Mouse (Mus musculus): ENCODE results near the gene Josd2. TPM values are rescaled to one million over a fixed set of nuclear protein-coding genes. Genes with fewer than 3 reads are reported as not detected.
A peak's percentile ranks its signal among the peaks of the same experiment; 100 is the strongest.

The Josd2 gene
- polyA plus RNA-seq, 1 experiment from 2014 or later: 33.7 TPM

DNA sequence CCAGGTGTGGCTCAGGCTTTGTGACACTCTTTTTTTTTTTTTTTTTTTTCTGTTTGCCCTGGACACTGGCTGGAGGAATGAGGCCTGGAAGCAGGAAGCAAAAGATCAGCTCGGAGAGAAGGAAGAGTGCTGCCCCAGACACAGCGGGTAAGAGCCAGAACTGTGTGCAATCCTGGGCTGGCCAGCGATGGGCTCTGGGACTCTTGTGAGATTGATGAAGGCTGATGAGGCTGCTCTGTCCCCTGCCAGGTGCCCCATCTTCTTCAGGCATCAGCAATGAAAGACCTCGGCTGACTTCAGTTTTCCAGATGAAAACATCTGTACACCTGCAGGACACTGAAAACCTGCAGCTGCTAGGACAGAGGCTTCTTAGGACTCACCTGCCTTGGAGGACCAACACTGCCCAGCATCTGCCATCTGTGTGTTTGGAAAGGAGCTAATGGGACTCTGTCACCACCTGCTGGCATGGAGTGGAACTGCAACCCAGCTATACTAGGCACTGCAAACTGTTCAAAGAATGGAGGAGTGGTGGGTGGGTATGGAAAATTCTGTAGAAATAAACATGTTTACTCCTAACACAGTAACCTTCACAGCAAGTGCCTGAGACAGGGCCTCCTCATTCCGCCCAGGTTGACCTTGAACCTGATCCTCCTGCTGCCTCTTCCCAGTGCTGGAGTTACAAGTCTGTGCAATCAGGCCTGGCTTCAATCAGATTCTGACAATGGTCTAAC, 17.2 kb downstream of the Josd2 start:
- TF ChIP-seq EP300 (optimal IDR thresholded peaks at IDR 0.05): no peak
- TF ChIP-seq CTCF (IDR thresholded peaks at IDR 0.05; ENCODE audit: low read depth): peak; percentile 98
- ATAC-seq (ENCODE audit: low FRiP score, low TSS enrichment) (peak; percentile 43), DNase-seq (ENCODE audit: low spot score) (peak; percentile 81)
- H3K9me3 ChIP-seq (ENCODE audit: control insufficient read depth, low read length): no peaks in the 10 kb centered on the region
- no peaks in the 10 kb centered on the region for H3K4me1 ChIP-seq (replicated peaks; ENCODE audit: control insufficient read depth, insufficient read depth)
- H3K4me2 ChIP-seq (replicated peaks; ENCODE audit: low read depth): no peak overlapping the region
- 31% methylated on average over 5 of the region's 5 CpGs for WGBS
- H3K36me3 ChIP-seq (ENCODE audit: control insufficient read depth, insufficient read depth, low read length): peaks cover 4% of the 10 kb centered on the region
- no peak overlapping the region for H3K4me3 ChIP-seq (ENCODE audit: low read depth, low read length)
- H3K27ac ChIP-seq (replicated peaks): no peak overlapping the region
- H3K9ac ChIP-seq (ENCODE audit: low read length): no peak overlapping the region
- no peaks in the 10 kb centered on the region for H3K27me3 ChIP-seq (ENCODE audit: control insufficient read depth, insufficient read depth, low read length)

DNA sequence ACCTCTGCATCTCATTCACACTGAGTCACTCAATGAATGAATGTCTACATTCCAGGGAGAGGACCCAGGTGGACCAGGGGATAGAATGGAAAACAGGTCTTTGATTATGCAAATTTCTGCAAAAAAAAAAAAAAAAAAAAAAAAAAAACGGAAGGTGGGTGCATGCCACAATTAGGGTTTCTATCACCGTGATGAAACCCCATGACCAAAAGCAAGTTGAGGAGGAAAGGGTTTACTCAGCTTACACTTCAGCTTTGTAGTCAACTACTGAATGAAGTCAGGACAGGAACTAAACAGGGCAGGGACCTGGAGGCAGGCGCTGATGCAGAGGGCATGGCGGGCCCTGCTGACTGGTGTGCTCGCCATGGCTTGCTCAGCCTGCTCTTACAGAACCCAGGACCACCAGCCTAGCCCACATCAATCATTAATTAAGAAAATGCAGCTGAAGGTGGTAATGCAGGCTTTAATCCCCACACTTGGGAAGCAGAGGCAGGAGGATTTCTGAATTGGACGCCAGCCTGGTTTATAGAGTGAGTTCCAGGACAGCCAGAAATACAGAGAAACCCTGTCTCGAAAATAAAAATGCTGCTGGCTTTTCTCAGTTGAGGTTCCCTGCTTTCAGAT, 17.9 kb downstream of the Josd2 start:
- Histone ChIP-seq H3K27me3 (ENCODE audit: control insufficient read depth, insufficient read depth, low read length) (no peaks in the 10 kb centered on the region), H3K9ac (ENCODE audit: low read length) (no peak overlapping the region), H3K4me2 (replicated peaks; ENCODE audit: low read depth) (no peak overlapping the region), H3K4me1 (replicated peaks; ENCODE audit: control insufficient read depth, insufficient read depth) (no peaks in the 10 kb centered on the region), H3K9me3 (ENCODE audit: control insufficient read depth, low read length) (no peaks in the 10 kb centered on the region), H3K27ac (replicated peaks) (no peak overlapping the region), H3K4me3 (ENCODE audit: low read depth, low read length) (no peak overlapping the region), H3K36me3 (ENCODE audit: control insufficient read depth, insufficient read depth, low read length) (peaks cover 8% of the 10 kb centered on the region)
- 69% methylated on average over 7 of the region's 7 CpGs for WGBS
- TF ChIP-seq EP300 (optimal IDR thresholded peaks at IDR 0.05): no peak
- no peak for TF ChIP-seq CTCF (IDR thresholded peaks at IDR 0.05; ENCODE audit: low read depth)
- no peak for ATAC-seq (ENCODE audit: low FRiP score, low TSS enrichment)
- DNase-seq (ENCODE audit: low spot score): no peak

DNA sequence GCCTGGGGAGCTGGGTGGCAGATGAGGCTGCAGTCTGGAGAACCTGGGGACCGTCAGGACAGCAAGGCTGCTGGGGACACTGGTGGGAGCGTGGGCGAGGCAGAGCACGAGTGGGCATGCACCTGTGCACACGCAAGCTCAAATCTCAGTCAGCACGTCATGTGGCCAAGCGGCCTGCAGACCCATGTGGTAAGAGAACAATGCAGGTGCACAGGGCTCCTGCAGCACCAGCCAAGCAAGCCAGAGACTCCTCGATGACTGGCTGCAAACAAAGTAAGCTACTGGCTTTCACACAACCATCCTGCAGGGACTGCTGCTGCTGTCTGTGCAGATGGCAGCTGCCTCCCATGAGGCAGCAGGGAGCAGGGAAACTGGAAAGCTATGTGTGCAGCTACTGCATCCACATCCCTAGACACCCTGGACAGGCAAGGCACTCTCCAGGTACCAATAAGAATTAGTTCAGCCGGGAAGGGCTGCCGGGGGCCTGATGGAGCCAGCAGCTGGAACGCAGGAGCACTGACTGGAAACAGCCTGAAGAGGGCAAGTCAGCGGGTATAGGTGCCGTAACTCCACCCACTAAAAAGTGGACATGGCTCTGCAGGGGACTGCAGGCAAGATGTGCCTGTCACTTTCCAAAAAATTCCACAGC, 19.3 kb downstream of the Josd2 start:
- WGBS: 74% methylated on average over 13 of the region's 13 CpGs
- DNase-seq (ENCODE audit: low spot score) (no peak), ATAC-seq (ENCODE audit: low FRiP score, low TSS enrichment) (no peak)
- no peaks in the 10 kb centered on the region for H3K9me3 ChIP-seq (ENCODE audit: control insufficient read depth, low read length)
- no peak overlapping the region for H3K4me2 ChIP-seq (replicated peaks; ENCODE audit: low read depth)
- TF ChIP-seq EP300 (optimal IDR thresholded peaks at IDR 0.05) (no peak), CTCF (IDR thresholded peaks at IDR 0.05; ENCODE audit: low read depth) (no peak)
- peaks cover 14% of the 10 kb centered on the region for H3K36me3 ChIP-seq (ENCODE audit: control insufficient read depth, insufficient read depth, low read length)
- H3K9ac ChIP-seq (ENCODE audit: low read length): no peak overlapping the region
- H3K4me3 ChIP-seq (ENCODE audit: low read depth, low read length): no peak overlapping the region
- no peaks in the 10 kb centered on the region for H3K4me1 ChIP-seq (replicated peaks; ENCODE audit: control insufficient read depth, insufficient read depth)
- H3K27me3 ChIP-seq (ENCODE audit: control insufficient read depth, insufficient read depth, low read length): no peaks in the 10 kb centered on the region
- H3K27ac ChIP-seq (replicated peaks): no peak overlapping the region

DNA sequence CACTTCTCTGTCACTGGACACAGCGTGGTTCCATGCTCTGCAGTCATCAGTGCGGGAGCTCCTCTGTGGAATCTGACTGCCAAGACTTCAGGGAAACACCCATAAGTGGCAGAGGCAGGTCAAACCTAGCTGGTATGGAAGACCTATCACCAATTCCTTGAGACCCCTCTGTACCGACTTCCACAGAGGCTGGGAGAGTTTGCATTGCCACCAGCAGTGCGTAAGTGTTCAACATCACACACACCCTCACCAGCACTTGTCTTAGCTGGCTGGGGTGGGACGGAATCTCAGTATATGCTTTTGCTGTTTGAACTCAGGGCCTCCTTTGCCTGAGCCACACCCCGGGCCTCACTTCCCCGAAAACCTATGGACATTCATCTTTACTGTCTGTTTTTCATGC, 20.2 kb downstream of the Josd2 start:
- TF ChIP-seq EP300 (optimal IDR thresholded peaks at IDR 0.05) (no peak), CTCF (IDR thresholded peaks at IDR 0.05; ENCODE audit: low read depth) (no peak)
- 79% methylated on average over 7 of the region's 7 CpGs for WGBS
- Histone ChIP-seq H3K4me3 (ENCODE audit: low read depth, low read length) (no peak overlapping the region), H3K27ac (replicated peaks) (no peak overlapping the region), H3K9me3 (ENCODE audit: control insufficient read depth, low read length) (no peaks in the 10 kb centered on the region), H3K27me3 (ENCODE audit: control insufficient read depth, insufficient read depth, low read length) (no peaks in the 10 kb centered on the region), H3K4me1 (replicated peaks; ENCODE audit: control insufficient read depth, insufficient read depth) (no peaks in the 10 kb centered on the region), H3K4me2 (replicated peaks; ENCODE audit: low read depth) (no peak overlapping the region), H3K36me3 (ENCODE audit: control insufficient read depth, insufficient read depth, low read length) (peaks cover 16% of the 10 kb centered on the region), H3K9ac (ENCODE audit: low read length) (no peak overlapping the region)
- ATAC-seq (ENCODE audit: low FRiP score, low TSS enrichment) (no peak), DNase-seq (ENCODE audit: low spot score) (no peak)

DNA sequence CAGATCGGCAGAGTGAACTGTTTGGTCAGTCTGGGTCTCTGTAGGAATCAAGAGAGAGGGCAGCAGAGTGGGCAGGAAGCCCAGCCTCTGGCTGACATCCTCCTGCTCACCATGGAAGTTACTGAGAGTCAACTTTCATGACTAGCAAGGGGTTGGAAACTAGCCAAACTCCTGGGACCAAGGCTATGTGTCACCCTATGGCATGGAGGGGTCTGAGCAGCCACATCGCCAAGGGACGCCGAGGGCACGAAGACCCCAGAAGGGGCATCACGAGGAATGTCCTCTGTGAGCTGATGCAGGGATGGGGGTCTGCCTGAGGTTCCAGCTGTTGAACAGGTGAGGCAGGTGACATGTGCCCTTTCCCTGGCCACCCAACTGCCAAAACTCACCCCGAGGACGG, 20.8 kb downstream of the Josd2 start:
- Histone ChIP-seq H3K36me3 (ENCODE audit: control insufficient read depth, insufficient read depth, low read length) (peaks cover 19% of the 10 kb centered on the region), H3K4me2 (replicated peaks; ENCODE audit: low read depth) (no peak overlapping the region), H3K27me3 (ENCODE audit: control insufficient read depth, insufficient read depth, low read length) (no peaks in the 10 kb centered on the region), H3K9me3 (ENCODE audit: control insufficient read depth, low read length) (no peaks in the 10 kb centered on the region), H3K4me3 (ENCODE audit: low read depth, low read length) (no peak overlapping the region), H3K4me1 (replicated peaks; ENCODE audit: control insufficient read depth, insufficient read depth) (no peaks in the 10 kb centered on the region), H3K27ac (replicated peaks) (no peak overlapping the region), H3K9ac (ENCODE audit: low read length) (no peak overlapping the region)
- TF ChIP-seq EP300 (optimal IDR thresholded peaks at IDR 0.05) (no peak), CTCF (IDR thresholded peaks at IDR 0.05; ENCODE audit: low read depth) (no peak)
- 93% methylated on average over 8 of the region's 8 CpGs for WGBS
- DNase-seq (ENCODE audit: low spot score) (no peak), ATAC-seq (ENCODE audit: low FRiP score, low TSS enrichment) (no peak)

DNA sequence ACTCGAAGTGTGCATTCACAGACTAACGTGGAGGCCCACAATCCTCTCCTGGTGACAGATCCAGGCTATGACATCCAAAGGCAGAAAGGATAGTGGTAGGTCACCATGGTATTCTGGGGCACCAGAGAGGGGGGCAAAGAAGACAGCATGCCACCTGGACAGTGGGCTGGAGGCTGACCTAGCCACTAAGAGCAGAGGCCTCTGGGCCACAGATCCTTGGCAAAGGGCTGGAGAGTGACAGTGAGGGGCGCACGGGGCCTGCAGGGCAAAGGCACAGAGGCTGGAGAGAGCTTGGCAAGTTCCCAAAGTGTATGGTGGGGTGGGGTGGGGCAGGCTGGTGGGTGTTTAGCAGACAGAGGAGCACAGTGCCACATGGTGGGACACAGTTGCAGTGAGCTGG, 22.5 kb downstream of the Josd2 start:
- Histone ChIP-seq H3K9me3 (ENCODE audit: control insufficient read depth, low read length) (no peaks in the 10 kb centered on the region), H3K27me3 (ENCODE audit: control insufficient read depth, insufficient read depth, low read length) (no peaks in the 10 kb centered on the region), H3K36me3 (ENCODE audit: control insufficient read depth, insufficient read depth, low read length) (peaks cover 19% of the 10 kb centered on the region), H3K9ac (ENCODE audit: low read length) (no peak overlapping the region), H3K4me3 (ENCODE audit: low read depth, low read length) (no peak overlapping the region), H3K4me1 (replicated peaks; ENCODE audit: control insufficient read depth, insufficient read depth) (no peaks in the 10 kb centered on the region), H3K4me2 (replicated peaks; ENCODE audit: low read depth) (no peak overlapping the region), H3K27ac (replicated peaks) (no peak overlapping the region)
- no peak for ATAC-seq (ENCODE audit: low FRiP score, low TSS enrichment)
- 87% methylated on average over 4 of the region's 4 CpGs for WGBS
- DNase-seq (ENCODE audit: low spot score): no peak
- TF ChIP-seq EP300 (optimal IDR thresholded peaks at IDR 0.05) (no peak), CTCF (IDR thresholded peaks at IDR 0.05; ENCODE audit: low read depth) (no peak)
